Mouse (Mus musculus) cerebellum, adult 2 months (tissue): ENCODE measurements around the gene Bag2. TPM values are rescaled to one million over a fixed set of nuclear protein-coding genes. Genes with fewer than 3 reads are reported as not detected.

ENCODE experiments used
- DNase-seq, 2 experiments: peaks; one replicate each; pipeline ENCODE4 v3.0.0; 2021
- H3K27ac ChIP-seq: fragments of 200-500 bp; 2 replicates; pipeline ENCODE4 v1.5.1; 2012; ENCODE audit warnings: low read length, control low read depth, inconsistent platforms; ENCODE audit not compliant: insufficient read depth
- H3K27me3 ChIP-seq: fragments of 200-500 bp; 2 replicates; pipeline ENCODE4 v1.6.1; 2012; ENCODE audit warnings: inconsistent platforms, mild to moderate bottlenecking, low read length, moderate library complexity; ENCODE audit not compliant: control insufficient read depth, insufficient read depth
- H3K4me1 ChIP-seq: fragments of 200-500 bp; 2 replicates; pipeline ENCODE4 v1.6.1; 2011; ENCODE audit warnings: low read length; ENCODE audit not compliant: control insufficient read depth, insufficient read depth
- H3K4me3 ChIP-seq: fragments of 200-500 bp; replicated peaks from 2 replicates; pipeline ENCODE3; 2011; ENCODE audit warnings: mild to moderate bottlenecking, low read depth, low read length, control low read depth; ENCODE audit not compliant: insufficient read depth
- CTCF ChIP-seq: fragments of 200-500 bp; IDR thresholded peaks from 2 replicates; pipeline ENCODE4 v1.5.1; 2011; ENCODE audit warnings: low read depth, mild to moderate bottlenecking, control low read depth, low read length, moderate library complexity, borderline replicate concordance; ENCODE audit not compliant: insufficient read depth
- POLR2A ChIP-seq: fragments of 200-500 bp; IDR thresholded peaks from 2 replicates; pipeline ENCODE4 v1.6.1; 2011; ENCODE audit warnings: low read length, control low read depth, borderline replicate concordance; ENCODE audit not compliant: insufficient read depth
- WGBS: fragments of 180-500 bp; shearing (Covaris S2); methylation state at CpG from one replicate; pipeline ENCODE4 v1.1.7; 2018; 5-methylcytosine and 5-hydroxymethylcytosine counted together
- polyA plus RNA-seq: library from polyadenylated mRNA; depleted of rRNA; stranded (reverse); fragments of >200 nt; gene quantifications from 2 replicates; pipeline ENCODE4 v1.2.3, GENCODE M21; 2012

The Bag2 gene
- polyA plus RNA-seq, 1 experiment = 18.7 TPM

- Histone ChIP-seq H3K27ac (no peak overlapping the region), H3K27me3 (no peaks in the 10 kb centered on the region), H3K4me3 (no peak overlapping the region), H3K4me1 (no peaks in the 10 kb centered on the region)
- TF ChIP-seq POLR2A (no peak), CTCF (peak; percentile 83)
- DNase-seq = peak; percentile 39 to 51
- WGBS = 19% methylated on average over 8 of the region's 8 CpGs
Measured at GRCm38 (mm10) chr1:33742903-33743302, 14.7 kb downstream of the Bag2 start.

GRCm38 (mm10) chr1:33739302-33739701, 18.3 kb downstream of the Bag2 start:
- 20% methylated on average over 12 of the region's 12 CpGs for WGBS
- H3K27ac ChIP-seq = no peak overlapping the region
- no peaks in the 10 kb centered on the region for H3K4me1 ChIP-seq
- H3K27me3 ChIP-seq = no peaks in the 10 kb centered on the region
- TF ChIP-seq CTCF = peak; percentile 86
- TF ChIP-seq POLR2A = no peak
- H3K4me3 ChIP-seq = no peak overlapping the region
- DNase-seq = peak; percentile 74 to 78

- Histone ChIP-seq H3K4me1 (no peaks in the 10 kb centered on the region), H3K4me3 (no peak overlapping the region), H3K27ac (no peak overlapping the region), H3K27me3 (no peaks in the 10 kb centered on the region)
- no peak for DNase-seq
- 86% methylated on average over 11 of the region's 11 CpGs for WGBS
- TF ChIP-seq POLR2A = no peak
- no peak for TF ChIP-seq CTCF
Measured at GRCm38 (mm10) chr1:33738681-33739278, 18.8 kb downstream of the Bag2 start.

- Histone ChIP-seq H3K27me3 (no peaks in the 10 kb centered on the region), H3K4me3 (no peak overlapping the region), H3K27ac (no peak overlapping the region), H3K4me1 (no peaks in the 10 kb centered on the region)
- TF ChIP-seq POLR2A = no peak
- no peak for TF ChIP-seq CTCF
- WGBS = 93% methylated on average over 11 of the region's 11 CpGs
- no peak for DNase-seq
Measured at GRCm38 (mm10) chr1:33738281-33738680, 19.3 kb downstream of the Bag2 start.

- H3K27me3 ChIP-seq = no peaks in the 10 kb centered on the region
- no peak overlapping the region for H3K27ac ChIP-seq
- WGBS = 74% methylated on average over 5 of the region's 5 CpGs
- H3K4me1 ChIP-seq = no peaks in the 10 kb centered on the region
- H3K4me3 ChIP-seq = no peak overlapping the region
- no peak for DNase-seq
- no peak for TF ChIP-seq CTCF
- no peak for TF ChIP-seq POLR2A
Measured at GRCm38 (mm10) chr1:33734001-33734685, 23.5 kb downstream of the Bag2 start.

GRCm38 (mm10) chr1:33733044-33733443, 24.6 kb downstream of the Bag2 start:
- H3K27ac ChIP-seq = no peak overlapping the region
- H3K27me3 ChIP-seq = no peaks in the 10 kb centered on the region
- no peak for TF ChIP-seq CTCF
- no peak for TF ChIP-seq POLR2A
- WGBS = 85% methylated on average over 9 of the region's 9 CpGs
- no peak overlapping the region for H3K4me3 ChIP-seq
- H3K4me1 ChIP-seq = no peaks in the 10 kb centered on the region
- no peak for DNase-seq

- H3K4me1 ChIP-seq = peaks cover 3% of the 10 kb centered on the region; the same call in 1 of the 2 replicates
- no peak for DNase-seq
- TF ChIP-seq CTCF = no peak
- TF ChIP-seq POLR2A = no peak
- H3K4me3 ChIP-seq = no peak overlapping the region
- H3K27ac ChIP-seq = no peak overlapping the region
- 94% methylated on average over 5 of the region's 5 CpGs for WGBS
- H3K27me3 ChIP-seq = no peaks in the 10 kb centered on the region
Measured at GRCm38 (mm10) chr1:33725086-33725485, 32.5 kb downstream of the Bag2 start.

GRCm38 (mm10) chr1:33724516-33724915, 33.1 kb downstream of the Bag2 start:
- no peak for TF ChIP-seq CTCF
- no peak for TF ChIP-seq POLR2A
- DNase-seq = no peak
- 90% methylated on average over 6 of the region's 6 CpGs for WGBS
- Histone ChIP-seq H3K27me3 (no peaks in the 10 kb centered on the region), H3K4me3 (no peak overlapping the region), H3K27ac (no peak overlapping the region), H3K4me1 (peaks cover 3% of the 10 kb centered on the region; the same call in 1 of the 2 replicates)
